In genomic region chr17:47504228-47504627, GRCm38 (mm10) we compare ENCODE assay signal across 9 mouse cellular contexts. TPM values are rescaled to one million over a fixed set of nuclear protein-coding genes. Genes with fewer than 3 reads are reported as not detected.
DNase-seq lines count a peak whose midpoint lies in the region; ATAC-seq and TF ChIP-seq lines count a peak whose summit lies in the region.
"Had no signal": no experiment of that assay in that cellular context is flagged by ENCODE, and none has a peak within 500 bp of the region (broad histone marks: within the 10 kb centered on the region; RNA-seq: fewer than 3 reads in every experiment).

No protein-coding gene starts in this region.

- peak overlapping the region; percentile 45; the same call in 1 of the 2 replicates for H3K4me3 ChIP-seq in kidney, embryonic 16.5 days (ENCODE audit: low read length)
- H3K4me3 ChIP-seq in bone marrow macrophage, adult 2 months (ENCODE audit: insufficient read depth, low read length) = peak overlapping the region; percentile 55; the same call in 1 of the 2 replicates
- H3K4me3 ChIP-seq in hindbrain, embryonic 12.5 days = peak overlapping the region; percentile 24; the same call in 1 of the 2 replicates
- H3K4me3 ChIP-seq in midbrain, embryonic 13.5 days (replicated peaks) = no peak overlapping the region

- no peaks in the 10 kb centered on the region for H3K27me3 ChIP-seq in kidney, embryonic 16.5 days (ENCODE audit: insufficient read depth, low read length)
- no peaks in the 10 kb centered on the region for H3K27me3 ChIP-seq in hindbrain, embryonic 12.5 days
- H3K27me3 ChIP-seq in midbrain, embryonic 13.5 days = no peaks in the 10 kb centered on the region

- no peak overlapping the region; the same call in 1 of the 2 replicates for H3K27ac ChIP-seq in kidney, embryonic 16.5 days (ENCODE audit: low read length)
- no peak overlapping the region for H3K27ac ChIP-seq in bone marrow macrophage, adult 2 months (ENCODE audit: insufficient read depth, low read depth, low read length)
- no peak overlapping the region for H3K27ac ChIP-seq in hindbrain, embryonic 12.5 days
- no peak overlapping the region for H3K27ac ChIP-seq in midbrain, embryonic 13.5 days
- H3K27ac ChIP-seq: macrophage had no signal

- 65% methylated on average over 5 of the region's 5 CpGs for WGBS in kidney, embryonic 16.5 days
- whole genome bisulfite sequencing in hindbrain, embryonic 12.5 days = 75% methylated on average over 5 of the region's 5 CpGs
- 68% methylated on average over 5 of the region's 5 CpGs for WGBS in midbrain, embryonic 13.5 days

- TF ChIP-seq CTCF in bone marrow macrophage, adult 2 months (IDR thresholded peaks at IDR 0.05; ENCODE audit: low read depth, low read length) = no peak

- H3K9ac ChIP-seq in kidney, embryonic 16.5 days (replicated peaks; ENCODE audit: low read length) = peak overlapping the region; percentile 64
- no peak overlapping the region for H3K9ac ChIP-seq in hindbrain, embryonic 12.5 days
- no peak overlapping the region for H3K9ac ChIP-seq in midbrain, embryonic 13.5 days (replicated peaks)

- no peak for DNase-seq in kidney, postnatal 36 days
- no peak for DNase-seq in cerebellum, adult 11-12 months
- DNase-seq in adrenal gland, postnatal 14 days = no peak
- DNase-seq in kidney, postnatal 10 days = no peak

- H3K4me2 ChIP-seq in kidney, embryonic 16.5 days (replicated peaks; ENCODE audit: low read depth, low read length) = peak overlapping the region; percentile 67
- peak overlapping the region; percentile 65 for H3K4me2 ChIP-seq in hindbrain, embryonic 12.5 days (replicated peaks)
- H3K4me2 ChIP-seq in midbrain, embryonic 13.5 days (replicated peaks) = peak overlapping the region; percentile 61

- H3K36me3 ChIP-seq in kidney, embryonic 16.5 days (ENCODE audit: insufficient read depth, low read length) = peaks cover 13% of the 10 kb centered on the region
- H3K36me3 ChIP-seq in hindbrain, embryonic 12.5 days = peaks cover 1% of the 10 kb centered on the region
- peaks cover 8% of the 10 kb centered on the region for H3K36me3 ChIP-seq in midbrain, embryonic 13.5 days

- peaks cover 41% of the 10 kb centered on the region for H3K4me1 ChIP-seq in kidney, embryonic 16.5 days (ENCODE audit: insufficient read depth, low read length)
- H3K4me1 ChIP-seq in bone marrow macrophage, adult 2 months (ENCODE audit: control insufficient read depth, insufficient read depth, low read length) = peaks cover 47% of the 10 kb centered on the region
- H3K4me1 ChIP-seq in hindbrain, embryonic 12.5 days = peaks cover 27% of the 10 kb centered on the region
- peaks cover 30% of the 10 kb centered on the region for H3K4me1 ChIP-seq in midbrain, embryonic 13.5 days (replicated peaks)

- H3K9me3 ChIP-seq in kidney, embryonic 16.5 days (ENCODE audit: low read length) = no peaks in the 10 kb centered on the region
- H3K9me3 ChIP-seq in hindbrain, embryonic 12.5 days (replicated peaks) = no peaks in the 10 kb centered on the region
- H3K9me3 ChIP-seq in midbrain, embryonic 13.5 days = no peaks in the 10 kb centered on the region

- TF ChIP-seq POLR2A in bone marrow macrophage, adult 2 months (IDR thresholded peaks at IDR 0.05; ENCODE audit: borderline replicate concordance, low read depth, low read length) = no peak

- no peak for ATAC-seq in kidney, embryonic 16.5 days (ENCODE audit: low FRiP score, low TSS enrichment)
- no peak for ATAC-seq in hindbrain, embryonic 12.5 days (ENCODE audit: low FRiP score)
- ATAC-seq in midbrain, embryonic 13.5 days = no peak

RNA-seq across cellular contexts. Expression of gene Ccnd3, which starts 0.6 kb away (rescaled TPM):
- polyA plus RNA-seq in kidney, embryonic 16.5 days (2015; fragmentation: Nextera tagmentation; extraction: Ambion mirVana) = 295 and 301 TPM in 2 replicates
- polyA plus RNA-seq in bone marrow macrophage, adult 2 months (2012; ENCODE audit: insufficient read depth, insufficient read length, missing spikeins) = 89.1 and 95.0 TPM in 2 replicates
- polyA plus RNA-seq in hindbrain, embryonic 12.5 days (2016; fragmentation: Nextera tagmentation; extraction: Ambion mirVana) = 177 and 179 TPM in 2 replicates
- 60.4 and 71.4 TPM in 2 replicates for polyA plus RNA-seq in midbrain, embryonic 13.5 days (2015; fragmentation: Nextera tagmentation; extraction: Ambion mirVana)
- total RNA-seq in adrenal gland, postnatal 14 days (2021) = 228 and 248 TPM in 2 replicates

RNA-seq across cellular contexts. Expression of gene Taf8, which starts 2.1 kb away (rescaled TPM):
- polyA plus RNA-seq in kidney, embryonic 16.5 days (2015; fragmentation: Nextera tagmentation; extraction: Ambion mirVana) = 35.1 and 35.8 TPM in 2 replicates
- 23.7 and 30.1 TPM in 2 replicates for polyA plus RNA-seq in bone marrow macrophage, adult 2 months (2012; ENCODE audit: insufficient read depth, insufficient read length, missing spikeins)
- 27.5 and 29.5 TPM in 2 replicates for polyA plus RNA-seq in hindbrain, embryonic 12.5 days (2016; fragmentation: Nextera tagmentation; extraction: Ambion mirVana)
- polyA plus RNA-seq in midbrain, embryonic 13.5 days (2015; fragmentation: Nextera tagmentation; extraction: Ambion mirVana) = 24.6 and 27.3 TPM in 2 replicates
- total RNA-seq in adrenal gland, postnatal 14 days (2021) = 22.9 and 23.9 TPM in 2 replicates
